Mouse (Mus musculus): ENCODE measurements around the gene Slc1a2.

DNA sequence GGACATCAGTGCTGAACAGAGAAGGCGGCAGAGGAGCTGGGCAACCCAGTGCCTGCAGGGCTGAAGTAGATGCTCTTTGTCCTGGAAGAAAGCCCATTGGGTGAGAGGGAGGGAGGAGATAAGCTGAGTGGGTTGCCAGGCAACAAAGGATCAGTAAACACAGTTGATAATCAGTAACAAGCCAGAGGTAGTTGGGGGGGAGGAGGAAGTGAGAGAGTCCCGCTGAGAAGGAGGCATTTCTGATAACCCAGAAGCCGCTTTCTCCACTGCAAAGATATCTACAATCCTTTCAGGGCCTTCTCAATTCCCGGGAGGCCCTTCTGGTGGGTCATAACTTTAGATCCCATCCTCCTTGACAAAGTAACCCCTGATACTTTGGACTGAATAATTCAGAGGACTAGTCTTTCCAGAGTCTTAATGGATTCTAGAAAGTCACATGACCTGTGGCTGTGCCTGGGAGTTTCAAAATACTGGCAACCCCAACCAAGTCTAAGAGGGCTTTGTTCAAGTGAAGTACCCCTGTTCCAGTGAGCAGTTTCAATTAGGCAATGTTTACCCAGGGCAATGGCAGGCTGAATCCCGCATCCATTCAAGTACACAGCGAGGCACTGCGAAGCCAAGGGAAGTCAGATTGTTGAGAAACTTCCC is 86.9 kb downstream of the Slc1a2 start:
- TF ChIP-seq CTCF (IDR thresholded peaks at IDR 0.05; ENCODE audit: borderline replicate concordance, insufficient read depth, low read length) (no peak), POLR2A (IDR thresholded peaks at IDR 0.05; ENCODE audit: low read depth, low read length) (no peak)
